Mouse (Mus musculus): ENCODE data around the gene Nfkbil1. TPM values are rescaled to one million over a fixed set of nuclear protein-coding genes. Genes with fewer than 3 reads are reported as not detected.

The Nfkbil1 gene
- total and polyA plus RNA-seq, 3 experiments, result 15.2 to 25.9 (median 22.0) TPM

DNA sequence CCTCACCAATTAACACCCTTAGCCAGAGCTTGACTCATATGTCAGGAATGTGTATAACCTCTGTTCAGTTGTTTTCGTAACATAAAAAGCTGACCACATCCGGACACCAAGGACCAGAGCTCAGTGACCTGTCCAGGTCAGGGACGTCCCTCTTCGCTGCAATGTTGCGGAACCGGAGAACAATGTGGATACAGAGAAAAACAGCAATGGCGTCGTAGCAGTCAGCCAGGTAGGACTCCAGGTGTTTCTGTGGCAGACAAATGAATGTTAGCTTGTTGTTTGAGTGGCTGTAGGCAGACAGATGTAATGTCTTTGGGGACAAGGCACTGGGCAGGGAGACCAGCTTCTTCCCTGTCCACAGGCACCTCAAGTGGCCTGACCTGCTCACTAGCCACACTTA, 42.5 kb upstream of the Nfkbil1 start:
- TF ChIP-seq USF1 (IDR thresholded peaks at IDR 0.05; ENCODE audit: low read depth, low read length) (no peak), UBTF (IDR thresholded peaks at IDR 0.05; ENCODE audit: low read depth, low read length) (no peak), NELFE (IDR thresholded peaks at IDR 0.05; ENCODE audit: low read depth, low read length) (no peak), JUN (IDR thresholded peaks at IDR 0.05; ENCODE audit: insufficient read depth, low read depth, low read length) (no peak), ZNF384 (IDR thresholded peaks at IDR 0.05; ENCODE audit: low read depth, low read length) (no peak), CHD2 (IDR thresholded peaks at IDR 0.05; ENCODE audit: low read length) (no peak), MYC (IDR thresholded peaks at IDR 0.05; ENCODE audit: low read depth, low read length) (no peak), ZMIZ1 (IDR thresholded peaks at IDR 0.05; ENCODE audit: low read depth, low read length) (no peak)
- dilution Hi-C loops (cut with MboI; ENCODE audit: extremely low pct_ligation_motif_present, extremely low pct_unique_long_range_greater_than_20kb, low sequenced_read_pairs), result no loop called here
- in situ Hi-C loops (cut with MboI; ENCODE audit: low pct_ligation_motif_present, low pct_unique_long_range_greater_than_20kb, low sequenced_read_pairs), result no loop called here

DNA sequence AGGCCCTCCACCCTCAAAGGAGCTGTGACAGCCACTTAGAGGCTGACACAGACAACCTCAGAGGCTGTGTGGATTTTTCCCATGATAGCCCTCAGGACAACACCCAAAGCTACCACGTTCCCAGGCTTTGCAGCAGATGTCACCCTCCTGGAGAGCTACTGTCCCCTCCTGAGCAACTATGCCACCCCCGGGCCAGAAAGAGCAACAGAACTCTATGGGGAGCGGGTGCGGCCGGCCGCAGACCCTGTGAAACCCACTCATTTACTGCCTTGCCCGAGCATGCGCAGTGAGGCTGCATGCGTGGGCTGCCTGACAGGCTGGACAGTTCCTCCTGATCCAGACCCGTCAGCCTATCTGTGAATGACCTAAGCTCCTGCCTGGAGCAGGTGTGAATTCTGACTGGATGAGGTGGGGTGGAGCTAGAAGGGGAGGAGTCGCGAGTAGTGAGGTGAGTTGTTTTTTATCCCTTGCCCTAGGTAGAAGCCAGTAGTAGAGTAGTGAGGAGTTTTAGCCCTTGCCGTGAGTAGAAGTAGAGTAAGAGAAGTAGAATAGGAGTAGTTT, 40.8 kb upstream of the Nfkbil1 start:
- Histone ChIP-seq H3K4me1 (ENCODE audit: control insufficient read depth in 1 of 2, insufficient read depth in 2 of 2) (peaks cover 0 to 11% of the 10 kb centered on the region in 2 experiments; a peak in 2 of 4 replicates), H3K36me3 (replicated peaks in 1 of 2; ENCODE audit: control insufficient read depth in 1 of 2, insufficient read depth in 1 of 2, low read length in 1 of 2) (peaks cover 0 to 53% of the 10 kb centered on the region in 2 experiments), H3K9ac (ENCODE audit: insufficient read depth, low read depth) (no peak overlapping the region), H3K4me2 (ENCODE audit: insufficient read depth, low read depth, poor library complexity, severe bottlenecking) (no peak overlapping the region), H3K4me3 (replicated peaks in 1 of 3; ENCODE audit: low read depth in 2 of 3, low read length in 2 of 3, poor library complexity in 1 of 3) (no peak overlapping the region), H3K9me3 (replicated peaks; ENCODE audit: low read length) (peaks cover 17% of the 10 kb centered on the region), H3K27me3 (replicated peaks) (no peaks in the 10 kb centered on the region), H3K27ac (ENCODE audit: insufficient read depth, low read depth) (no peak overlapping the region), H3K79me2 (replicated peaks; ENCODE audit: control insufficient read depth, extremely low read depth, insufficient read depth, poor library complexity, severe bottlenecking) (no peaks in the 10 kb centered on the region)
- no peak for DNase-seq (ENCODE audit: extremely low read depth)
- in situ Hi-C loops (cut with MboI; ENCODE audit: low pct_ligation_motif_present, low pct_unique_long_range_greater_than_20kb, low sequenced_read_pairs) (no loop called here), dilution Hi-C loops (cut with MboI; ENCODE audit: extremely low pct_ligation_motif_present, extremely low pct_unique_long_range_greater_than_20kb, low sequenced_read_pairs) (no loop called here)
- no peak for TF ChIP-seq BHLHE40 (IDR thresholded peaks at IDR 0.05; ENCODE audit: low read depth, low read length)

More for the DNA sequence above, 42.5 kb upstream of the Nfkbil1 start:
- Histone ChIP-seq H3K36me3 (replicated peaks in 1 of 2; ENCODE audit: control insufficient read depth in 1 of 2, insufficient read depth in 1 of 2, low read length in 1 of 2) (peaks cover 0 to 43% of the 10 kb centered on the region in 2 experiments), H3K9ac (ENCODE audit: insufficient read depth, low read depth) (no peak overlapping the region), H3K79me2 (replicated peaks; ENCODE audit: control insufficient read depth, extremely low read depth, insufficient read depth, poor library complexity, severe bottlenecking) (no peaks in the 10 kb centered on the region), H3K4me3 (replicated peaks in 1 of 3; ENCODE audit: low read depth in 2 of 3, low read length in 2 of 3, poor library complexity in 1 of 3) (no peak overlapping the region), H3K27ac (ENCODE audit: insufficient read depth, low read depth) (no peak overlapping the region), H3K4me2 (ENCODE audit: insufficient read depth, low read depth, poor library complexity, severe bottlenecking) (no peak overlapping the region), H3K27me3 (replicated peaks) (no peaks in the 10 kb centered on the region), H3K4me1 (ENCODE audit: control insufficient read depth in 1 of 2, insufficient read depth in 2 of 2) (peaks cover 0 to 11% of the 10 kb centered on the region in 2 experiments; a peak in 2 of 4 replicates), H3K9me3 (replicated peaks; ENCODE audit: low read length) (peaks cover 9% of the 10 kb centered on the region)
- no peak for DNase-seq (ENCODE audit: extremely low read depth)

DNA sequence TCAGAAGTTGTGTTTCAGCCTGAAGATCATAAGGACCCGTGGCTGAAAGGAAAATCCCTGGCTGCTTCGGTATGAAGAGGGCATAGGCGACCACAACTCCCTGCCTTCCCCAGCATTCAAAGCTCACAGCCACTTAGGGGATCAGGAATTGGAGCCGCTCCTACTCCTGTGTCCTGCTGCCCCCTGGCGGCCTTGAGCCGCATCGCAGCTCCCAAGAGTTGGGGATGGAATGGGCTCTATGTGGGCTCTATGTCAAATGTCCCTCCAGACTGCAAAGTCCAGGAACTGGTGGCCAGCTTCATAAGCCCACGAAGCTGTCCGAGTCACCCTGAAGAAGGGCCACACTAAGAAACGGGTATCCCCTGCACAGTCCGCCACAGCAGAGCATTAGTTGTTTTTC, 39.2 kb upstream of the Nfkbil1 start:
- H3K27ac ChIP-seq (ENCODE audit: insufficient read depth, low read depth), result no peak overlapping the region
- H3K36me3 ChIP-seq (replicated peaks in 1 of 2; ENCODE audit: control insufficient read depth in 1 of 2, insufficient read depth in 1 of 2, low read length in 1 of 2), result peaks cover 0 to 44% of the 10 kb centered on the region in 2 experiments
- no peak overlapping the region for H3K4me2 ChIP-seq (ENCODE audit: insufficient read depth, low read depth, poor library complexity, severe bottlenecking)
- peak; percentile 82 for DNase-seq (ENCODE audit: extremely low read depth)
- in situ Hi-C loops (cut with MboI; ENCODE audit: low pct_ligation_motif_present, low pct_unique_long_range_greater_than_20kb, low sequenced_read_pairs), result loop anchor here (5.0 kb wide), 1 partner anchor 1302 kb away; no protein-coding TSS in a partner anchor
- dilution Hi-C loops (cut with MboI; ENCODE audit: extremely low pct_ligation_motif_present, extremely low pct_unique_long_range_greater_than_20kb, low sequenced_read_pairs), result loop anchor here (5.0 kb wide), 1 partner anchor 1302 kb away; no protein-coding TSS in a partner anchor
- peaks cover 0 to 8% of the 10 kb centered on the region in 2 experiments; a peak in 1 of 4 replicates for H3K4me1 ChIP-seq (ENCODE audit: control insufficient read depth in 1 of 2, insufficient read depth in 2 of 2)
- no peaks in the 10 kb centered on the region for H3K27me3 ChIP-seq (replicated peaks)
- H3K79me2 ChIP-seq (replicated peaks; ENCODE audit: control insufficient read depth, extremely low read depth, insufficient read depth, poor library complexity, severe bottlenecking), result no peaks in the 10 kb centered on the region
- peaks cover 13% of the 10 kb centered on the region for H3K9me3 ChIP-seq (replicated peaks; ENCODE audit: low read length)
- H3K4me3 ChIP-seq (replicated peaks in 1 of 3; ENCODE audit: low read depth in 2 of 3, low read length in 2 of 3, poor library complexity in 1 of 3), result no peak overlapping the region
- H3K9ac ChIP-seq (ENCODE audit: insufficient read depth, low read depth), result no peak overlapping the region
- peak; percentile 89 to 93 for TF ChIP-seq CTCF (conservative IDR thresholded peaks at IDR 0.05 in 1 of 2, IDR thresholded peaks at IDR 0.05 in 1 of 2; ENCODE audit: low read depth in 2 of 2, low read length in 2 of 2)
- TF ChIP-seq UBTF (IDR thresholded peaks at IDR 0.05; ENCODE audit: low read depth, low read length), result no peak
- TF ChIP-seq ZNF384 (IDR thresholded peaks at IDR 0.05; ENCODE audit: low read depth, low read length), result no peak
- TF ChIP-seq KAT2A (IDR thresholded peaks at IDR 0.05; ENCODE audit: insufficient replicate concordance, low read length), result no peak
- no peak for TF ChIP-seq ETS1 (conservative IDR thresholded peaks at IDR 0.05; ENCODE audit: low read depth, low read length)
- TF ChIP-seq RAD21 (IDR thresholded peaks at IDR 0.05; ENCODE audit: low read depth, low read length), result peak; percentile 79
- TF ChIP-seq NRF1 (IDR thresholded peaks at IDR 0.05; ENCODE audit: low read depth, low read length), result no peak
- TF ChIP-seq ZC3H11A (IDR thresholded peaks at IDR 0.05; ENCODE audit: low read depth, low read length), result peak; percentile 71
- no peak for TF ChIP-seq CHD1 (IDR thresholded peaks at IDR 0.05; ENCODE audit: low read depth, low read length)
- TF ChIP-seq JUND (conservative IDR thresholded peaks at IDR 0.05; ENCODE audit: low read depth, low read length), result no peak
- no peak for TF ChIP-seq POLR2AphosphoS2 (IDR thresholded peaks at IDR 0.05; ENCODE audit: low read depth, low read length)
- TF ChIP-seq MEF2A (IDR thresholded peaks at IDR 0.05; ENCODE audit: borderline replicate concordance, low read depth, low read length), result 0 out of 2 replicates have a peak, but pooled peaks have one; percentile 28
- TF ChIP-seq RCOR1 (conservative IDR thresholded peaks at IDR 0.05; ENCODE audit: low read depth, low read length), result no peak
- peak; percentile 3; the same call in 1 of the 2 replicates for TF ChIP-seq USF1 (IDR thresholded peaks at IDR 0.05; ENCODE audit: low read depth, low read length)
- no peak for TF ChIP-seq MXI1 (IDR thresholded peaks at IDR 0.05; ENCODE audit: low read depth, low read length)
- peak; percentile 92 for TF ChIP-seq SMC3 (IDR thresholded peaks at IDR 0.05; ENCODE audit: low read depth, low read length)
- TF ChIP-seq MAZ (IDR thresholded peaks at IDR 0.05; ENCODE audit: low read depth, low read length), result no peak
- TF ChIP-seq NELFE (IDR thresholded peaks at IDR 0.05; ENCODE audit: low read depth, low read length), result no peak; the same call in 1 of the 2 replicates
- TF ChIP-seq JUN (IDR thresholded peaks at IDR 0.05; ENCODE audit: insufficient read depth, low read depth, low read length), result no peak
- TF ChIP-seq SIN3A (IDR thresholded peaks at IDR 0.05; ENCODE audit: low read length), result no peak
